Mouse (Mus musculus) lung, postnatal 0 days (tissue): ENCODE measurements around the gene Rnf182. TPM values are rescaled to one million over a fixed set of nuclear protein-coding genes. Genes with fewer than 3 reads are reported as not detected.

Experiments used
- ATAC-seq: fragments of 200-750 bp; cut with Nextera tagmentation; 2 replicates; pipeline ENCODE4 v1.8.0; 2017; ENCODE audit warnings: moderate library complexity
- DNase-seq: peaks from one replicate; pipeline ENCODE4 v3.0.0-alpha.2; 2016; ENCODE audit warnings: low spot score
- H3K27ac ChIP-seq: fragments of 300-500 bp; sonication (generic); 2 replicates; pipeline ENCODE4 v1.5.1; 2014; ENCODE audit warnings: antibody characterized with exemption, mild to moderate bottlenecking, low read length, mixed read lengths
- H3K27me3 ChIP-seq: fragments of 300-500 bp; sonication (generic); replicated peaks from 2 replicates; pipeline ENCODE4 v1.6.1; 2014; ENCODE audit warnings: low read length, mixed read lengths; ENCODE audit not compliant: insufficient read depth
- H3K36me3 ChIP-seq: fragments of 300-500 bp; sonication (generic); 2 replicates; pipeline ENCODE4 v1.6.1; 2014; ENCODE audit warnings: low read length, mixed read lengths; ENCODE audit not compliant: insufficient read depth
- H3K4me1 ChIP-seq: fragments of 300-500 bp; sonication (generic); 2 replicates; pipeline ENCODE4 v1.6.1; 2014; ENCODE audit warnings: antibody characterized with exemption, low read depth, low read length, mixed read lengths; ENCODE audit not compliant: insufficient read depth
- H3K4me2 ChIP-seq: fragments of 300-500 bp; sonication (generic); replicated peaks from 2 replicates; pipeline ENCODE4 v1.6.1; 2014; ENCODE audit warnings: low read depth, mild to moderate bottlenecking, low read length, moderate library complexity, mixed read lengths
- H3K4me3 ChIP-seq: fragments of 300-500 bp; sonication (generic); 2 replicates; pipeline ENCODE4 v1.5.1; 2014; ENCODE audit warnings: low read depth, low read length
- H3K9ac ChIP-seq: fragments of 300-500 bp; sonication (generic); replicated peaks from 2 replicates; pipeline ENCODE4 v1.6.1; 2014; ENCODE audit warnings: low read depth, mild to moderate bottlenecking
- H3K9me3 ChIP-seq: fragments of 300-500 bp; sonication (generic); 2 replicates; pipeline ENCODE4 v1.6.1; 2016; ENCODE audit warnings: low read length, mixed read lengths
- CTCF ChIP-seq: IDR thresholded peaks from 2 replicates; pipeline ENCODE4 v1.5.1; 2016; ENCODE audit warnings: antibody characterized with exemption, mild to moderate bottlenecking
- EP300 ChIP-seq: IDR thresholded peaks from 2 replicates; pipeline ENCODE4 v1.6.1; 2016; ENCODE audit warnings: antibody characterized with exemption, mild to moderate bottlenecking, control low read depth
- WGBS: fragments of 180-500 bp; shearing (Covaris S2); extraction: QIAGEN DNeasy Blood & Tissue Kit; methylation state at CpG from one replicate; pipeline ENCODE4 v1.1.7; 2014; 5-methylcytosine and 5-hydroxymethylcytosine counted together
- polyA plus RNA-seq: library from polyadenylated mRNA; unstranded; fragments of >200 nt; fragmentation: Nextera tagmentation; extraction: Ambion mirVana; gene quantifications from 2 replicates; pipeline ENCODE4 v1.2.1, GENCODE M21; 2015

Rnf182 gene
- polyA plus RNA-seq, 1 experiment from 2014 or later: 0.37 TPM

DNA sequence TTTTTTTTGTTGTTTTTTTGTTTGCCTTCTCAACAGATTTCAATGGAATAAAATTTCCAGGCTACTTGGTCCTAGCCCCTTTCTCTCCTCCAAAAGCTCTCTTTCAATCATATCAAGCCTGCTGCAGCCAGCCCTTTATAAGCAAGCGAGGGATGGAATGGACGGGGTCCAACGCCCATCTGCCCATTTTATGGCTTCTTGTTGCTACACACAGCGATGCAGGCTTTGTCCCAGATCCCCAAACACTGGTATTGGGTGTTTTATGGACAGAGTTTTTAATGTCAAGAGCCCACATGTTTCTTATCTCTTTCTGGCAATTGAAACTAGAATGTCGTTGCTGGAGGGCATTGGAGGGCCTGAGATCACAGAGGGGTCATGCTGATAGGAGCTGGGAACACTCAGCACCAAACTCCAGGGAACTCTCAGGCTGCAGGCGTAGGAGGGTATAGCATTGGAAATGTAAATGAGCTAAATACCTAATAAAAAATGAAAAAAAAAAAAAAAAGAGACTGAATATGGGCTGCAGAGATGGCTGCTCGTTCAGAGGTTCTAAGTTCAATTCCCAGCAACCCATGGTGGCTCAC is 89.1 kb downstream of the Rnf182 start:
- no peak overlapping the region for H3K27ac ChIP-seq
- no peaks in the 10 kb centered on the region for H3K9me3 ChIP-seq
- H3K36me3 ChIP-seq: no peaks in the 10 kb centered on the region
- DNase-seq (no peak), ATAC-seq (no peak)
- H3K9ac ChIP-seq: no peak overlapping the region
- WGBS: 44% methylated on average over 7 of the region's 7 CpGs
- H3K27me3 ChIP-seq: no peaks in the 10 kb centered on the region
- TF ChIP-seq CTCF (no peak), EP300 (no peak)
- H3K4me1 ChIP-seq: no peaks in the 10 kb centered on the region
- H3K4me2 ChIP-seq: no peak overlapping the region
- H3K4me3 ChIP-seq: no peak overlapping the region

DNA sequence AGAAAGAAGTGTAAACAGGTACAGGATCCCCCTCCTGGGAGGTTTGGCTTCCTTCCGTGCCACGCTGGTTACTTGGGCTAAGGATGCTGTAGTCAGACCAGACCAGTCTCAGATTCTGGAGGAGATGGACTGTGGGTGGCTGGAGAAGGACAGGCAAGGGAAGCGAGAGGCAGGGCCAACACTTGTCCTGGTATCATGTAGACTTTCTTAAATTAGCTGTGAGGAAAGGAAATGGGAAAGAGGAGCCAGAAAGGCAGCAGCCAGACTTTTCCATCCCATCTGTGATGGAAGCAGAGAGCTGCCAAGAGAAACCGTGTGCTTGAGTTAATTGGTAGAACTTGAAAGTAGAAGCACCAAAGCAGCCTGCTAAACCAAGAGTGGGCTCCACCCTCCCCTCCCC is 90.9 kb downstream of the Rnf182 start:
- H3K9me3 ChIP-seq: no peaks in the 10 kb centered on the region
- H3K27ac ChIP-seq: no peak overlapping the region
- TF ChIP-seq EP300 (no peak), CTCF (no peak)
- H3K9ac ChIP-seq: no peak overlapping the region
- H3K27me3 ChIP-seq: no peaks in the 10 kb centered on the region
- no peaks in the 10 kb centered on the region for H3K36me3 ChIP-seq
- no peak for DNase-seq
- H3K4me2 ChIP-seq: no peak overlapping the region
- ATAC-seq: no peak
- no peak overlapping the region for H3K4me3 ChIP-seq
- no peaks in the 10 kb centered on the region for H3K4me1 ChIP-seq
- WGBS: 63% methylated on average over 4 of the region's 4 CpGs

DNA sequence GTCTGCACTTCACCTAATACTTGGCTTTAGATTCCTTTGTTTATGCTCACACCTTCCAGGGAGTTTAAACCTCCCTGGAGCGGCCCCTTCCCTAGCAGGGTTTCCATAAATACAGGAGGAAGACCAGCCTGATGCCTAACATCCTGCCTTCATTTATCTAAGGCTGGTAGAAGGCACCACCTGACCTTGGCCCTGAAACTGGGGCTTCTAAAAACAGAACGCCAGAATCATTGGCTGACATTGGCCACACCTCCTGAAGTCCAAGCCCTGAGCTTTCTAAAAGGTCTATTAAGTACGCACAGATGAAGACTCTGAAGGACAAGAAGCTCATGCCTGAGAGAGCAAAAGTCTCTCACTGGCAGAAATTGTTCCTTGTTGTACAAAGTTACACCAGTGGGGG is 94.0 kb downstream of the Rnf182 start:
- H3K4me1 ChIP-seq: no peaks in the 10 kb centered on the region
- H3K4me3 ChIP-seq: no peak overlapping the region
- no peak for DNase-seq
- no peak for TF ChIP-seq EP300
- no peak for TF ChIP-seq CTCF
- no peak overlapping the region for H3K27ac ChIP-seq
- H3K4me2 ChIP-seq: no peak overlapping the region
- H3K36me3 ChIP-seq: no peaks in the 10 kb centered on the region
- no peaks in the 10 kb centered on the region for H3K9me3 ChIP-seq
- no peaks in the 10 kb centered on the region for H3K27me3 ChIP-seq
- WGBS: 58% methylated on average over 3 of the region's 3 CpGs
- H3K9ac ChIP-seq: no peak overlapping the region
- ATAC-seq: no peak

DNA sequence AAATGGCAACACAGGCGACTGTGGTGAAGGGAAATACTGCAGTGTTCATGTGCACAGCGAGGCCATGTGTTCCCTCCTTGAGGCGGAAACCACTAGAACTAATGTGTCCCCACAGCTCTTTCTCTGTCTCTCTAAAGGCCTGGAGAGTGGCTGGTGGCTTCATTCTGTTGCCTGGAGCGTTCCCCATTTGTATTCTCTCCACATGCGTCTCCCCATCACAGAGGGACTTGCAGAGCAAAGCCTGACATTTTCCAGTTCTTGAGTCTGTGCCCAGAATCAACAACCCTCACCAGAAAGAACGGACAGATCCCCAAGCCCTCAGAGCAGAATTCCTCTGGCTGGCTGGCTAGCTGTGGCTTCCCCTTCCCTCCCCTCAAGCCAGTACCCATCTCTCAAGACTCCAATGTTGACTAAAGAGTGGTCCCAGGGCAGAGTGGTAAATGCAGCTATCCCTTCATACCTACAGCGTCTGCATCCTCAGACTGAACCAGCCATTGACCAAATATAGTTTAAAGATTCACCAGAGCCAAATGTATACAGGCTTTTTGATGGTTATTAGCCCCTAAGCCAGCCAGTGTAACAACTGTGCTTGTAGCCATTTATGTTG is 96.3 kb downstream of the Rnf182 start:
- Histone ChIP-seq H3K9me3 (no peaks in the 10 kb centered on the region), H3K27ac (no peak overlapping the region), H3K4me3 (no peak overlapping the region), H3K4me2 (no peak overlapping the region), H3K36me3 (no peaks in the 10 kb centered on the region), H3K9ac (no peak overlapping the region), H3K4me1 (no peaks in the 10 kb centered on the region), H3K27me3 (no peaks in the 10 kb centered on the region)
- ATAC-seq (no peak), DNase-seq (no peak)
- TF ChIP-seq EP300: no peak
- no peak for TF ChIP-seq CTCF
- WGBS: 72% methylated on average over 7 of the region's 7 CpGs

DNA sequence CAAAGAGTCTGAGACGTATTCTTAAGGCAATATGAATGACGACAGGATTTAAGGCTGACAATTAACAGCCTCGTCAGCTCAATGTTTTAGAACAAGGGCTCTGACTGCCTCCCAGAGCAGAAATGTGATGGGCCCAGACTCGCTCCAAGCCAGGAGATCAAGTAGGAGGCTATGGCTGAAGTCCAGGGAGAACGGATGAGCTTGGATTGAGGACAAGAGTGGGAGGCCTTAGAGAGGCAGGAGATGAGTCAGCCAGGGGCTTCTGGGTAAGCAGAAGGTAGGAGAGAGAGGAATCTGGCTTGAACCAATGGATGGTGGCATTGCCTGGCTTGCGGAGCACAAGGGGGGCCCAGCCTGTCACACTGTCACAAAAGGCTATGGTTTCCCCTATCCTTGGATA is 99.2 kb downstream of the Rnf182 start:
- Histone ChIP-seq H3K9ac (no peak overlapping the region), H3K27ac (no peak overlapping the region), H3K27me3 (no peaks in the 10 kb centered on the region), H3K4me1 (no peaks in the 10 kb centered on the region), H3K4me2 (no peak overlapping the region), H3K4me3 (no peak overlapping the region), H3K36me3 (no peaks in the 10 kb centered on the region), H3K9me3 (no peaks in the 10 kb centered on the region)
- ATAC-seq: no peak
- DNase-seq: no peak
- no peak for TF ChIP-seq CTCF
- TF ChIP-seq EP300: no peak
- 79% methylated on average over 6 of the region's 6 CpGs for WGBS

DNA sequence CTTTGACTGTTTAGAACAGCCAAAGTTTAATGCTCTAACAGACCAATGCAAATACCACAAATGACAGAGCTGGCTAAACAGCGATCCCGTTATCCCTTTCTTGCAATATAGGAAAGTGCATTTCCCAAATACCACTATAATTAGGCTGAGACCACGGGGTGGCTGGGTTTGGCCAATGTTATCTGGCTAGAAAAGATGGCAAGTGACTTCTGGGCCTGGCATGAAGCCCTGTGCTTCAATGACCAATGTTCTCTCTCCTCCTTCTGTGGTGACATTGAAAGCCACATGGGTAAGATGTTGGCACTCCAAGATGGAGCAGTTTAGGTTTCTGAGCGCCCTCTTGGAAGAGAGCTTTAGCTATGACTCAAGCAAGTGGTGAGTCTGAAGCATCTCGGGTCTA is 100.0 kb downstream of the Rnf182 start:
- H3K36me3 ChIP-seq: no peaks in the 10 kb centered on the region
- DNase-seq (no peak), ATAC-seq (no peak)
- H3K4me1 ChIP-seq: no peaks in the 10 kb centered on the region
- H3K27ac ChIP-seq: no peak overlapping the region
- no peak overlapping the region for H3K9ac ChIP-seq
- no peaks in the 10 kb centered on the region for H3K9me3 ChIP-seq
- WGBS: 89% methylated on average over 5 of the region's 5 CpGs
- H3K4me2 ChIP-seq: no peak overlapping the region
- no peak overlapping the region for H3K4me3 ChIP-seq
- TF ChIP-seq CTCF: no peak
- no peak for TF ChIP-seq EP300
- H3K27me3 ChIP-seq: no peaks in the 10 kb centered on the region
